Mouse (Mus musculus): Measurements from ENCODE around the gene Lrp10. TPM values are rescaled to one million over a fixed set of nuclear protein-coding genes. Genes with fewer than 3 reads are reported as not detected.

The Lrp10 gene
- polyA plus RNA-seq (2012; rRNA removed): 45.7 and 55.7 TPM in 2 replicates
- polyA plus RNA-seq (2014; fragmentation: Nextera tagmentation; extraction: Ambion mirVana): 40.7 and 40.9 TPM in 2 replicates

DNA sequence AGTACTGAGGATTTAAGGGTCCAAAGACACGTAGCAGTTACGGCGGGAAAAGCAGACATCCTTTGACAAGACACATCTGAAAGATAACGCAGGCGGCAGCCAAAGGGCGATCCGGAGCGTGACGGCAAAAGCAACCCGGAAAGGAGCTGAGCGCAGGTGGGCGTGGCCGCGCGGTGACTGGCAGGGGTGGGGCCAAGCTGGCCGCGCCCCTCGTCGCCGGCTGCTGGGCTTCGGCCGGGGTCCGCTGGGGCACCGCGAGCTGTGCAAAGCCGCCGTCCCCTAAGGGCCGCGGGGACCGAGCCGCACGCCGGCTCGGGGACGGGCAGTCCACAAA lies at the start of gene Lrp10:
Lrp10 (plus strand) TSS at position 179 of the 334 bp plus-strand sequence.
- H3K4me2 ChIP-seq (replicated peaks; ENCODE audit: low read depth, low read length, severe bottlenecking): peak within 1 kb of the TSS; percentile 69
- TF ChIP-seq POLR2A (IDR thresholded peaks at IDR 0.05; ENCODE audit: borderline replicate concordance, extremely low read depth, insufficient read depth, insufficient read length): 0 out of 2 replicates have a peak, but pooled peaks have one; percentile 43
- ATAC-seq (ENCODE audit: low FRiP score, low read depth): peak; percentile 87

DNA sequence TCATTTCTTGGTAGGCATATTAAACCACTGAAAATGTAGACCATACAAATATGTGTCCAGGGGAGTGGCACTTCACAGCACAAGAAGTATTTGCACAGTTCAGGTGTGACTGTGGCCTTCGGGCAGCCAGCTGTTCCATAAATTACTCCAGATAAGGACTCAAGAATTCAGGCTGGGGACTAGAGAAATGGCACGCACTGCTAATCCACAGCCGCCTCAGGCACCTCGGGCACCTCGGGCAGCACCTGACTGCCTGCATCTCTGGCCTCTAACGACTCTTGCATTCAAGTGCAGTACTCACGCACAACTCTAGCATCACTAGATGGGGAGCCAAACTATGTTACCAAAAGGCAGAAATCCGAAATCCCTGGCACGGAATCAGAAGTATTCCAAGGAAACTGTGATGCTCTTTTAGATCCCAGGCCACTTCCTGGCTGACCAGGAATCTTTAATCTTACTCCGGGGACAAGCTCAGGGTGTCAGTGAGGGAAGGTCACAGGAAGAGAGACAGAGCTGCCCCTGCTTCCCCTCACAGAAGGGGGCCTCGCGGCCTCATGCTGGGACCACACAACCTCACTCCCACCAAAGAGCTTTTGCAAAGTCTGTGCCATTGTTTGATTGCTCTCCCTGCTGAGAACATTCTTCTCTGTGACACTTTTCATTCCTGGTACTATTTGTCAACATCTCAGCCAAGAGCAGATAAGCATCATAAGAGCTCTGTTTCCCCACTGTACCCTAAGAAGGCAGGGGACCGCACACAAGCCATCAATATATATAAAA lies 48.5 kb upstream of the Lrp10 start:
- no peaks in the 10 kb centered on the region; the same call in 1 of the 2 replicates for H3K27me3 ChIP-seq (ENCODE audit: control insufficient read depth, insufficient read depth, low read length)
- H3K4me2 ChIP-seq (replicated peaks; ENCODE audit: low read depth, low read length, severe bottlenecking): no peak overlapping the region
- no peak overlapping the region for H3K4me3 ChIP-seq (replicated peaks; ENCODE audit: low read length)
- no peak overlapping the region for H3K9ac ChIP-seq (ENCODE audit: low read depth, low read length, severe bottlenecking)
- DNase-seq (ENCODE audit: low spot score): no peak
- peaks cover 24% of the 10 kb centered on the region for H3K4me1 ChIP-seq (ENCODE audit: control insufficient read depth, insufficient read depth, low read length)
- no peak for TF ChIP-seq POLR2A (IDR thresholded peaks at IDR 0.05; ENCODE audit: borderline replicate concordance, extremely low read depth, insufficient read depth, insufficient read length)
- no peak overlapping the region for H3K27ac ChIP-seq (replicated peaks; ENCODE audit: low read depth, low read length)
- H3K9me3 ChIP-seq (ENCODE audit: control insufficient read depth, low read length): no peaks in the 10 kb centered on the region
- 19% methylated on average over 13 of the region's 13 CpGs for WGBS
- ATAC-seq (ENCODE audit: low FRiP score, low read depth): no peak
- H3K36me3 ChIP-seq (ENCODE audit: control insufficient read depth, insufficient read depth, low read length): no peaks in the 10 kb centered on the region

More for the DNA sequence above, at the start of gene Lrp10:
- Histone ChIP-seq H3K36me3 (ENCODE audit: control insufficient read depth, insufficient read depth, low read length) (peaks cover 26% of the 10 kb centered on the region), H3K27me3 (ENCODE audit: control insufficient read depth, insufficient read depth, low read length) (no peaks in the 10 kb centered on the region), H3K27ac (replicated peaks; ENCODE audit: low read depth, low read length) (peak within 1 kb of the TSS; percentile 53), H3K4me1 (ENCODE audit: control insufficient read depth, insufficient read depth, low read length) (peaks cover 3% of the 10 kb centered on the region; the same call in 1 of the 2 replicates), H3K4me3 (replicated peaks; ENCODE audit: low read length) (peak within 1 kb of the TSS; percentile 74), H3K9me3 (ENCODE audit: control insufficient read depth, low read length) (no peaks in the 10 kb centered on the region), H3K9ac (ENCODE audit: low read depth, low read length, severe bottlenecking) (peak within 1 kb of the TSS; percentile 66)
- WGBS: under 1% methylated on average over 23 of the region's 35 CpGs
- DNase-seq (ENCODE audit: low spot score): peak; percentile 80

DNA sequence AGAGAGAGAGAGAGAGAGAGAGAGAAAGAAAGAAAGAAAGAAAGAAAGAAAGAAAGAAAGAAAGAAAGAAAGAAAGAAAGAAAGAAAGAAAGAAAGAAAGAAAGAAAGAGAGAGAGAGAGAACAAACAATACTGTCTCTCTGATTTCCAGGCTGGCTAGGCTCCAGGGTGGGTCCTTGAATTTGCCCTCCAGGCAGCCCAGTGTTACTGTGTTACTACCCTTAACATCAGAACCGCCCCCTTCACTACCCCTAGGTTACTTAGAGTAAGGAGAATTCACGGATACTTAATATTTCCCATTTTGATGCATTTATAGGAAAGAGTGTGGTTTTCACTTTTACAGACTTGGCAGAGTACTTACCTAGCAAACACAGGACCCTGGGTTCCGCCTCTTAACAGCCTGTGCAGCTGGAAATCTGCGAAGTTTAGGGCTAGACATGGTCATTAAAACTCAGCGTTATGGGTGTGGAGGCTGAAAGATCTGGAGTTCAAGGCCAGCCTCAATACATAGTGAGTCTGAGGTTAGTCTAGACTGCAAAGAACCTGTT lies 47.6 kb upstream of the Lrp10 start:
- H3K27me3 ChIP-seq (ENCODE audit: control insufficient read depth, insufficient read depth, low read length): no peaks in the 10 kb centered on the region; the same call in 1 of the 2 replicates
- TF ChIP-seq POLR2A (IDR thresholded peaks at IDR 0.05; ENCODE audit: borderline replicate concordance, extremely low read depth, insufficient read depth, insufficient read length): no peak
- no peaks in the 10 kb centered on the region for H3K9me3 ChIP-seq (ENCODE audit: control insufficient read depth, low read length)
- H3K36me3 ChIP-seq (ENCODE audit: control insufficient read depth, insufficient read depth, low read length): no peaks in the 10 kb centered on the region
- H3K4me1 ChIP-seq (ENCODE audit: control insufficient read depth, insufficient read depth, low read length): peaks cover 24% of the 10 kb centered on the region
- H3K4me2 ChIP-seq (replicated peaks; ENCODE audit: low read depth, low read length, severe bottlenecking): no peak overlapping the region
- DNase-seq (ENCODE audit: low spot score): peak; percentile 55
- H3K9ac ChIP-seq (ENCODE audit: low read depth, low read length, severe bottlenecking): no peak overlapping the region
- H3K4me3 ChIP-seq (replicated peaks; ENCODE audit: low read length): no peak overlapping the region
- no peak overlapping the region for H3K27ac ChIP-seq (replicated peaks; ENCODE audit: low read depth, low read length)
- WGBS: 23% methylated on average over 5 of the region's 5 CpGs
- no peak for ATAC-seq (ENCODE audit: low FRiP score, low read depth)

DNA sequence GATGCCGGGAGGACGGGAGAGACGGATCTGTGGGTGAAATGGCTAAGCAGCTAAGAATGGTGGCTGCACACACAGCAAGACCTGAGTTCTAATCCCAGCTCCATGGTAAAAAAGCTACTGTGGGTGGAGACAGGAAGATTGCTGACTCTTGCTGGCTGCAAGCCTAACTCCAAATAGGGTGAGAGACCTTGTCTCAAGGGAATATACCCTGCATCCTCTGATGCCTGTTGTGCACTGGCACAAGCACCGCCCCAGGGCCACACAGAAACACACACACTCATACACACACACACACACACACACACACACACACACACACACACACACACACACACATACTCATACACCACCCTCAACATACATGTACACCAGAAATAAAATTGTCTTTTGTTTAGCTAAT lies 47.1 kb upstream of the Lrp10 start:
- TF ChIP-seq POLR2A (IDR thresholded peaks at IDR 0.05; ENCODE audit: borderline replicate concordance, extremely low read depth, insufficient read depth, insufficient read length): no peak
- H3K4me3 ChIP-seq (replicated peaks; ENCODE audit: low read length): no peak overlapping the region
- 73% methylated on average over 4 of the region's 4 CpGs for WGBS
- no peak overlapping the region for H3K9ac ChIP-seq (ENCODE audit: low read depth, low read length, severe bottlenecking)
- no peaks in the 10 kb centered on the region; the same call in 1 of the 2 replicates for H3K27me3 ChIP-seq (ENCODE audit: control insufficient read depth, insufficient read depth, low read length)
- no peak overlapping the region for H3K4me2 ChIP-seq (replicated peaks; ENCODE audit: low read depth, low read length, severe bottlenecking)
- ATAC-seq (ENCODE audit: low FRiP score, low read depth) (no peak), DNase-seq (ENCODE audit: low spot score) (no peak)
- no peaks in the 10 kb centered on the region for H3K9me3 ChIP-seq (ENCODE audit: control insufficient read depth, low read length)
- H3K27ac ChIP-seq (replicated peaks; ENCODE audit: low read depth, low read length): no peak overlapping the region
- H3K4me1 ChIP-seq (ENCODE audit: control insufficient read depth, insufficient read depth, low read length): peaks cover 24% of the 10 kb centered on the region
- H3K36me3 ChIP-seq (ENCODE audit: control insufficient read depth, insufficient read depth, low read length): no peaks in the 10 kb centered on the region

DNA sequence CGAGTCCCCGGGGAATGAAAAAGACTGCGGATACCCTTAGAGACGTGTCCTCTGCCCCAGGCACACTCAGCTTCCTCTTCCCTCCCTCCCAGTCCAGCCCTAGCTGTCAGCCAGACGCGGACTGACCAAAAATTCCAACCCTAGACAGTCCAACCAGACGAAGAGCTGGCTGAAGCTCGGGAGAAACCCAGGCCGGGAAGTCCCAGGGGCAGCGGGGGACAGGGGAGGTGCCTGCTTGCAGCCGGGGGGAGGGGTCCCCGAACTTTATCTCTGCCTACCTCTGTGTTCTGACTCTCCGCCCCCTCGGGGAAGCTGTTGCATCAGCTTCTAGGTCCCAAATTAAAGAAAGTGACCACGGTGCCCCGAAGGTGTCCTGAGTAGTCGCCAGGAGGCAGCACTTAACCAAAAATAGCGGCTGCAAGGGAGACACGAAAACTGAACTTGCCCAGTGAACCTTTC lies 46.3 kb upstream of the Lrp10 start, which contains the start of gene Slc7a7:
Slc7a7 (minus strand) TSS at position 158 of the 459 bp plus-strand sequence.
- H3K36me3 ChIP-seq (ENCODE audit: control insufficient read depth, insufficient read depth, low read length): no peaks in the 10 kb centered on the region
- TF ChIP-seq POLR2A (IDR thresholded peaks at IDR 0.05; ENCODE audit: borderline replicate concordance, extremely low read depth, insufficient read depth, insufficient read length): no peak
- no peak within 1 kb of the TSS for H3K27ac ChIP-seq (replicated peaks; ENCODE audit: low read depth, low read length)
- no peaks in the 10 kb centered on the region; the same call in 1 of the 2 replicates for H3K27me3 ChIP-seq (ENCODE audit: control insufficient read depth, insufficient read depth, low read length)
- H3K9ac ChIP-seq (ENCODE audit: low read depth, low read length, severe bottlenecking): no peak within 1 kb of the TSS
- no peak for DNase-seq (ENCODE audit: low spot score)
- peak within 1 kb of the TSS; percentile 5; the same call in 1 of the 2 replicates for H3K4me3 ChIP-seq (replicated peaks; ENCODE audit: low read length)
- WGBS: 7% methylated on average over 19 of the region's 19 CpGs
- H3K9me3 ChIP-seq (ENCODE audit: control insufficient read depth, low read length): no peaks in the 10 kb centered on the region
- H3K4me1 ChIP-seq (ENCODE audit: control insufficient read depth, insufficient read depth, low read length): peaks cover 24% of the 10 kb centered on the region
- no peak for ATAC-seq (ENCODE audit: low FRiP score, low read depth)
- H3K4me2 ChIP-seq (replicated peaks; ENCODE audit: low read depth, low read length, severe bottlenecking): peak within 1 kb of the TSS; percentile 19
